Mouse (Mus musculus): Measurements from ENCODE around the gene Tmub1. TPM values are rescaled to one million over a fixed set of nuclear protein-coding genes. Genes with fewer than 3 reads are reported as not detected.

The Tmub1 gene
- total RNA-seq, 2 experiments from 2014 or later = 14.9 to 15.8 TPM

GRCm38 (mm10) chr5:24455613-24456012 lies 8.0 kb upstream of the Tmub1 start:
- no peak for DNase-seq
- intact Hi-C loops (cut with DNase I) = no loop called here

GRCm38 (mm10) chr5:24455076-24455475 lies 7.4 kb upstream of the Tmub1 start:
- intact Hi-C loops (cut with DNase I) = no loop called here
- DNase-seq = no peak

GRCm38 (mm10) chr5:24453985-24454303 lies 6.3 kb upstream of the Tmub1 start:
- intact Hi-C loops (cut with DNase I) = no loop called here

GRCm38 (mm10) chr5:24453283-24453984 lies 5.8 kb upstream of the Tmub1 start:
- no peak for DNase-seq
- intact Hi-C loops (cut with DNase I) = no loop called here

More at GRCm38 (mm10) chr5:24453985-24454303, 6.3 kb upstream of the Tmub1 start:
- no peak for DNase-seq

GRCm38 (mm10) chr5:24452691-24453233 lies 5.1 kb upstream of the Tmub1 start:
- intact Hi-C loops (cut with DNase I) = no loop called here
- DNase-seq = no peak

GRCm38 (mm10) chr5:24452030-24452690 lies 4.5 kb upstream of the Tmub1 start, which contains the start of gene Agap3:
Gene Agap3, plus strand, starts transcription at chr5:24452177.
- DNase-seq = peak in 1 of 2 experiments; percentile 40
- intact Hi-C loops (cut with DNase I) = no loop called here

GRCm38 (mm10) chr5:24451264-24452029 lies 3.8 kb upstream of the Tmub1 start:
- intact Hi-C loops (cut with DNase I) = no loop called here
- DNase-seq = peak; percentile 76 to 85

- no peak for DNase-seq
- intact Hi-C loops (cut with DNase I) = no loop called here
Measured at GRCm38 (mm10) chr5:24446630-24447029, 1.0 kb downstream of the Tmub1 start.

GRCm38 (mm10) chr5:24445428-24446080 lies 2.1 kb downstream of the Tmub1 start:
- intact Hi-C loops (cut with DNase I) = no loop called here

GRCm38 (mm10) chr5:24444746-24445427 lies 2.8 kb downstream of the Tmub1 start, which contains the start of gene Fastk:
Gene Fastk, minus strand, starts transcription at chr5:24445287.
- DNase-seq = peak; percentile 89 to 91
- intact Hi-C loops (cut with DNase I) = no loop called here

More at GRCm38 (mm10) chr5:24445428-24446080, 2.1 kb downstream of the Tmub1 start:
- no peak for DNase-seq

GRCm38 (mm10) chr5:24443927-24444326 lies 3.7 kb downstream of the Tmub1 start:
- intact Hi-C loops (cut with DNase I) = loop anchor here (2.0 kb wide), 1 partner anchor 17 kb away; no protein-coding TSS in a partner anchor
- DNase-seq = no peak

- intact Hi-C loops (cut with DNase I) = loop anchor here (2.0 kb wide), 1 partner anchor 16 kb away; no protein-coding TSS in a partner anchor
- DNase-seq = no peak
Measured at GRCm38 (mm10) chr5:24443204-24443603, 4.5 kb downstream of the Tmub1 start.

GRCm38 (mm10) chr5:24442029-24442428 lies 5.6 kb downstream of the Tmub1 start:
- intact Hi-C loops (cut with DNase I) = loop anchor here (2.0 kb wide), 1 partner anchor 15 kb away; no protein-coding TSS in a partner anchor
- DNase-seq = no peak

- intact Hi-C loops (cut with DNase I) = no loop called here
- DNase-seq = no peak
Measured at GRCm38 (mm10) chr5:24441187-24441586, 6.5 kb downstream of the Tmub1 start.

- no peak for DNase-seq
- intact Hi-C loops (cut with DNase I) = no loop called here
Measured at GRCm38 (mm10) chr5:24433993-24434392, 13.7 kb downstream of the Tmub1 start.

GRCm38 (mm10) chr5:24428596-24428995 lies 19.1 kb downstream of the Tmub1 start:
- intact Hi-C loops (cut with DNase I) = no loop called here
- no peak for DNase-seq

- intact Hi-C loops (cut with DNase I) = loop anchor here (2.0 kb wide), 1 partner anchor 15 kb away; no protein-coding TSS in a partner anchor
Measured at GRCm38 (mm10) chr5:24427981-24428402, 19.7 kb downstream of the Tmub1 start.

GRCm38 (mm10) chr5:24427285-24427633 lies 20.4 kb downstream of the Tmub1 start:
- intact Hi-C loops (cut with DNase I) = loop anchor here (2.0 kb wide), 1 partner anchor 16 kb away; no protein-coding TSS in a partner anchor
- DNase-seq = no peak

More at GRCm38 (mm10) chr5:24427981-24428402, 19.7 kb downstream of the Tmub1 start:
- DNase-seq = no peak

- intact Hi-C loops (cut with DNase I) = loop anchor here (2.0 kb wide), 1 partner anchor 16 kb away; no protein-coding TSS in a partner anchor
- no peak for DNase-seq
Measured at GRCm38 (mm10) chr5:24426556-24427284, 20.9 kb downstream of the Tmub1 start.
